Mouse (Mus musculus): ENCODE measurements at regions not wholly inside any gene's neighbourhood (a gene's known extent, or its start where the extent isn't known, plus 50 kb on each side); places are given as distances from the start of the nearest gene placed in this dataset.

GRCm38 (mm10) chr12:26770753-26771583 is 302.0 kb downstream of the Cmpk2 start:
- WGBS: 91% methylated on average over 1 of the region's 1 CpGs
- no peak overlapping the region for H3K27ac ChIP-seq (ENCODE audit: insufficient read depth, low read depth, low read length)
- no peak overlapping the region for H3K4me3 ChIP-seq (ENCODE audit: insufficient read depth, low read depth, low read length)
- no peak for TF ChIP-seq CTCF (IDR thresholded peaks at IDR 0.05; ENCODE audit: insufficient read depth, low read depth, low read length)
- no peak for TF ChIP-seq POLR2A (IDR thresholded peaks at IDR 0.05; ENCODE audit: insufficient read depth, low read depth, low read length)
- no peaks in the 10 kb centered on the region for H3K4me1 ChIP-seq (ENCODE audit: control insufficient read depth, insufficient read depth, low read length)

- Histone ChIP-seq H3K27ac (ENCODE audit: insufficient read depth, low read depth, low read length) (no peak overlapping the region), H3K4me3 (ENCODE audit: insufficient read depth, low read depth, low read length) (no peak overlapping the region), H3K4me1 (ENCODE audit: control insufficient read depth, insufficient read depth, low read length) (no peaks in the 10 kb centered on the region)
- WGBS: 92% methylated on average over 3 of the region's 3 CpGs
- TF ChIP-seq POLR2A (IDR thresholded peaks at IDR 0.05; ENCODE audit: insufficient read depth, low read depth, low read length) (no peak), CTCF (IDR thresholded peaks at IDR 0.05; ENCODE audit: insufficient read depth, low read depth, low read length) (no peak)
Observed at GRCm38 (mm10) chr12:26767551-26767950, 298.5 kb downstream of the Cmpk2 start.

- no peak overlapping the region for H3K4me3 ChIP-seq (ENCODE audit: insufficient read depth, low read depth, low read length)
- no peak for TF ChIP-seq POLR2A (IDR thresholded peaks at IDR 0.05; ENCODE audit: insufficient read depth, low read depth, low read length)
- TF ChIP-seq CTCF (IDR thresholded peaks at IDR 0.05; ENCODE audit: insufficient read depth, low read depth, low read length): no peak
- H3K4me1 ChIP-seq (ENCODE audit: control insufficient read depth, insufficient read depth, low read length): no peaks in the 10 kb centered on the region
- no peak overlapping the region for H3K27ac ChIP-seq (ENCODE audit: insufficient read depth, low read depth, low read length)
- 86% methylated on average over 9 of the region's 9 CpGs for WGBS
Observed at GRCm38 (mm10) chr12:26758657-26759325, 289.8 kb downstream of the Cmpk2 start.

- TF ChIP-seq POLR2A (IDR thresholded peaks at IDR 0.05; ENCODE audit: insufficient read depth, low read depth, low read length) (no peak), CTCF (IDR thresholded peaks at IDR 0.05; ENCODE audit: insufficient read depth, low read depth, low read length) (no peak)
- Histone ChIP-seq H3K27ac (ENCODE audit: insufficient read depth, low read depth, low read length) (no peak overlapping the region), H3K4me1 (ENCODE audit: control insufficient read depth, insufficient read depth, low read length) (no peaks in the 10 kb centered on the region), H3K4me3 (ENCODE audit: insufficient read depth, low read depth, low read length) (no peak overlapping the region)
- WGBS: 79% methylated on average over 2 of the region's 2 CpGs
Observed at GRCm38 (mm10) chr12:26756284-26756683, 287.3 kb downstream of the Cmpk2 start.

DNA sequence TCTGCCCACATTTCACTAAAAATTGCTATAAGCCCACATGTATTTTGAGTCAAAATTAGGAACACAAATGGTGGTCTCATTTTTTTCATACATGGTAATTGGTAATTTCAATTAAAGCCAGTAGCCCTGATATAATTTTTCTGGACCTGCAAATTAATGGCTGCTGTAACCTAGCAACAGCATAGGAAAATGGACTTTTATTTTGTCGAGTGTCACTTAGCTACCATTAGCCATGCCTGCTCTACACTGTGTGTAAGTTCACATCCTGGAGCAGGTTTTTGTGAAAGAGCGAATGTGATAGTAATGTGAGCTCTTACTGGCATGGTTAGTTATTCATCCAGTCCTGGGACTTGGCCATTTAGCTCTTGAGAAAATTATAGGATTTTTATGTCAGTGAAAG is 285.6 kb downstream of the Cmpk2 start:
- no peak overlapping the region for H3K27ac ChIP-seq (ENCODE audit: insufficient read depth, low read depth, low read length)
- TF ChIP-seq POLR2A (IDR thresholded peaks at IDR 0.05; ENCODE audit: insufficient read depth, low read depth, low read length): no peak
- TF ChIP-seq CTCF (IDR thresholded peaks at IDR 0.05; ENCODE audit: insufficient read depth, low read depth, low read length): no peak
- H3K4me3 ChIP-seq (ENCODE audit: insufficient read depth, low read depth, low read length): no peak overlapping the region
- 85% methylated on average over 2 of the region's 2 CpGs for WGBS
- no peaks in the 10 kb centered on the region for H3K4me1 ChIP-seq (ENCODE audit: control insufficient read depth, insufficient read depth, low read length)

DNA sequence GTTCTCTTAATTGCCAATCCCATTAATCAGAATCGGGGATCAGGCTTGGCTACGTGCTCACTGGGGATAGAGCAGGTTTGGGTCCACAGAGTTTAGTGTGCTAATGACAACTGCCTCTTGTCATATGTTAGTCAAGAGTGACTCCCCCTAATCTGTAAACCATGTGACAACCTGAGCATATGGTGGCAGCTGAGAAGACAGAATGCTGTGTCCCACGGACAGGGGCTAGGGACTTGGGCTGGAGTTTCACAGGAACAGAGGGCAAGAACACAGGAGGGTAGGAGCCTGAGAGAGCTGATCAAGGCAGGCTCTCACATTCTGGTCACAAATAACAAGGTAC is 265.5 kb downstream of the Cmpk2 start:
- Histone ChIP-seq H3K4me1 (ENCODE audit: control insufficient read depth, insufficient read depth, low read length) (no peaks in the 10 kb centered on the region), H3K4me3 (ENCODE audit: insufficient read depth, low read depth, low read length) (no peak overlapping the region), H3K27ac (ENCODE audit: insufficient read depth, low read depth, low read length) (no peak overlapping the region)
- WGBS: 74% methylated on average over 3 of the region's 3 CpGs
- TF ChIP-seq CTCF (IDR thresholded peaks at IDR 0.05; ENCODE audit: insufficient read depth, low read depth, low read length) (no peak), POLR2A (IDR thresholded peaks at IDR 0.05; ENCODE audit: insufficient read depth, low read depth, low read length) (no peak)

GRCm38 (mm10) chr12:26733822-26734557 is 265.0 kb downstream of the Cmpk2 start:
- WGBS: 56% methylated on average over 4 of the region's 4 CpGs
- TF ChIP-seq POLR2A (IDR thresholded peaks at IDR 0.05; ENCODE audit: insufficient read depth, low read depth, low read length) (no peak), CTCF (IDR thresholded peaks at IDR 0.05; ENCODE audit: insufficient read depth, low read depth, low read length) (no peak)
- no peak overlapping the region for H3K27ac ChIP-seq (ENCODE audit: insufficient read depth, low read depth, low read length)
- H3K4me1 ChIP-seq (ENCODE audit: control insufficient read depth, insufficient read depth, low read length): no peaks in the 10 kb centered on the region
- no peak overlapping the region for H3K4me3 ChIP-seq (ENCODE audit: insufficient read depth, low read depth, low read length)

DNA sequence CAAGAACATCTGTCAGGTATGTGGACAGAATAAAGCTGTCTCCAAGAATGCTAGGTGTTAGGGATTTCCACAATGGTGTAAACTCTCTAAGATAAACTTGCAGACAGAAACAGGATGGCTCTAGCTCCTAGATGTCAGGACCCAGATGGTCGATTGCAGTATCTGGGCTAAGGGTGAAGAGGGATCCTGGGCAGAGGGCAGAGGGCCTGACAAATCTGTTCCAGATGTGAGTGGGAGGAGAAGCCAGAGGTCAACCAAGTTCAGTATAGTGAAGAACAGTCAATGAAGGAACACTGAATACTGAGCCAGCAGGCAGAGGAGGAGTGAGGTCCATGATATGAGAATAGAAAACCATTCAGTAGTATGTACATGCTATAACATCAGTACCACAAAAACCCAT is 254.4 kb downstream of the Cmpk2 start:
- 77% methylated on average over 1 of the region's 1 CpGs for WGBS
- Histone ChIP-seq H3K27ac (ENCODE audit: insufficient read depth, low read depth, low read length) (no peak overlapping the region), H3K4me3 (ENCODE audit: insufficient read depth, low read depth, low read length) (no peak overlapping the region), H3K4me1 (ENCODE audit: control insufficient read depth, insufficient read depth, low read length) (no peaks in the 10 kb centered on the region)
- TF ChIP-seq CTCF (IDR thresholded peaks at IDR 0.05; ENCODE audit: insufficient read depth, low read depth, low read length): no peak
- TF ChIP-seq POLR2A (IDR thresholded peaks at IDR 0.05; ENCODE audit: insufficient read depth, low read depth, low read length): no peak

DNA sequence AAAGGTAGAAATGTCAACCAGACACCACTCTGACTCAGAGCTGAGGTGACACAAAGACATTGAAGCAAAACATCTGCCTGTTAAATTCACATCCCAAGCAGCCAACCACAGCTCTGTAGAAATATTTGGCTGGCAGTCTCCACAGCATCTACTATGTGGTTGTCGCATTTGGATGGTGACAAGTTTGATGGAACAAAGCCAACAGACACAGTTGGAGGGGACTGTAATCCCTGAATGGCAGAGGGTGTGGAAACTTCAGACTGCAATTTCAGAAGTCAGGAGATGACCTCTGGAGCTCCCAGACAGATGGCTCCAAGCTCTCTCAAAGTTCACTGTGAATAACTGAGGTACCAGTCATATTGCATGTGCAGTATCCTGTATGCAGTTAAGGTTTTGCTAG is 229.8 kb downstream of the Cmpk2 start:
- WGBS: 64% methylated on average over 1 of the region's 1 CpGs
- Histone ChIP-seq H3K27ac (ENCODE audit: insufficient read depth, low read depth, low read length) (no peak overlapping the region), H3K4me3 (ENCODE audit: insufficient read depth, low read depth, low read length) (no peak overlapping the region), H3K4me1 (ENCODE audit: control insufficient read depth, insufficient read depth, low read length) (no peaks in the 10 kb centered on the region)
- TF ChIP-seq CTCF (IDR thresholded peaks at IDR 0.05; ENCODE audit: insufficient read depth, low read depth, low read length): no peak
- no peak for TF ChIP-seq POLR2A (IDR thresholded peaks at IDR 0.05; ENCODE audit: insufficient read depth, low read depth, low read length)
